Mouse (Mus musculus) testis, adult 2 months (tissue): Measurements from ENCODE around the gene Zg16. TPM values are rescaled to one million over a fixed set of nuclear protein-coding genes. Genes with fewer than 3 reads are reported as not detected.
A peak's percentile ranks its signal among the peaks of the same experiment; 100 is the strongest.

Source experiments
- H3K27ac ChIP-seq: fragments of 200-500 bp; 2 replicates; pipeline ENCODE4 v1.5.1; 2012; ENCODE audit warnings: low read depth, low read length; ENCODE audit not compliant: control insufficient read depth, insufficient read depth
- H3K27me3 ChIP-seq: fragments of 200-500 bp; 2 replicates; pipeline ENCODE4 v1.6.1; 2012; ENCODE audit warnings: mild to moderate bottlenecking, low read length, moderate library complexity; ENCODE audit not compliant: control insufficient read depth, insufficient read depth
- H3K36me3 ChIP-seq: fragments of 200-500 bp; 2 replicates; pipeline ENCODE4 v1.6.1; 2012; ENCODE audit warnings: mild to moderate bottlenecking, low read length; ENCODE audit not compliant: control insufficient read depth, insufficient read depth
- H3K4me1 ChIP-seq: fragments of 200-500 bp; 2 replicates; pipeline ENCODE4 v1.6.1; 2012; ENCODE audit warnings: low read length; ENCODE audit not compliant: control insufficient read depth, insufficient read depth
- H3K4me3 ChIP-seq: fragments of 200-500 bp; 2 replicates; pipeline ENCODE4 v1.5.1; 2012; ENCODE audit warnings: low read depth, mild to moderate bottlenecking, low read length, moderate library complexity, mixed read lengths; ENCODE audit not compliant: control insufficient read depth
- CTCF ChIP-seq: fragments of 200-500 bp; IDR thresholded peaks from 2 replicates; pipeline ENCODE4 v1.5.1; 2012; ENCODE audit warnings: low read depth, mild to moderate bottlenecking, inconsistent platforms, low read length, moderate library complexity; ENCODE audit not compliant: control insufficient read depth, insufficient read depth, insufficient replicate concordance
- POLR2A ChIP-seq: fragments of 200-500 bp; IDR thresholded peaks from 2 replicates; pipeline ENCODE4 v1.6.1; 2012; ENCODE audit warnings: low read depth, mild to moderate bottlenecking, inconsistent platforms, low read length, moderate library complexity; ENCODE audit not compliant: control insufficient read depth
- polyA plus RNA-seq: library from polyadenylated mRNA; depleted of rRNA; stranded (reverse); fragments of >200 nt; gene quantifications from 2 replicates; pipeline ENCODE4 v1.2.3, GENCODE M21; 2012

The Zg16 gene
- polyA plus RNA-seq, 1 experiment: 0.93 TPM

GRCm38 (mm10) chr7:127065538-127065937, 21.6 kb downstream of the Zg16 start:
- no peaks in the 10 kb centered on the region for H3K4me1 ChIP-seq
- no peaks in the 10 kb centered on the region for H3K27me3 ChIP-seq
- no peak overlapping the region for H3K27ac ChIP-seq
- H3K4me3 ChIP-seq: no peak overlapping the region
- TF ChIP-seq CTCF (no peak), POLR2A (no peak)
- no peaks in the 10 kb centered on the region for H3K36me3 ChIP-seq

- H3K36me3 ChIP-seq: no peaks in the 10 kb centered on the region
- H3K27me3 ChIP-seq: no peaks in the 10 kb centered on the region
- no peaks in the 10 kb centered on the region for H3K4me1 ChIP-seq
- H3K4me3 ChIP-seq: no peak overlapping the region
- TF ChIP-seq POLR2A: no peak
- no peak for TF ChIP-seq CTCF
- no peak overlapping the region for H3K27ac ChIP-seq
Measured at GRCm38 (mm10) chr7:127055026-127055585, 32.0 kb downstream of the Zg16 start.

DNA sequence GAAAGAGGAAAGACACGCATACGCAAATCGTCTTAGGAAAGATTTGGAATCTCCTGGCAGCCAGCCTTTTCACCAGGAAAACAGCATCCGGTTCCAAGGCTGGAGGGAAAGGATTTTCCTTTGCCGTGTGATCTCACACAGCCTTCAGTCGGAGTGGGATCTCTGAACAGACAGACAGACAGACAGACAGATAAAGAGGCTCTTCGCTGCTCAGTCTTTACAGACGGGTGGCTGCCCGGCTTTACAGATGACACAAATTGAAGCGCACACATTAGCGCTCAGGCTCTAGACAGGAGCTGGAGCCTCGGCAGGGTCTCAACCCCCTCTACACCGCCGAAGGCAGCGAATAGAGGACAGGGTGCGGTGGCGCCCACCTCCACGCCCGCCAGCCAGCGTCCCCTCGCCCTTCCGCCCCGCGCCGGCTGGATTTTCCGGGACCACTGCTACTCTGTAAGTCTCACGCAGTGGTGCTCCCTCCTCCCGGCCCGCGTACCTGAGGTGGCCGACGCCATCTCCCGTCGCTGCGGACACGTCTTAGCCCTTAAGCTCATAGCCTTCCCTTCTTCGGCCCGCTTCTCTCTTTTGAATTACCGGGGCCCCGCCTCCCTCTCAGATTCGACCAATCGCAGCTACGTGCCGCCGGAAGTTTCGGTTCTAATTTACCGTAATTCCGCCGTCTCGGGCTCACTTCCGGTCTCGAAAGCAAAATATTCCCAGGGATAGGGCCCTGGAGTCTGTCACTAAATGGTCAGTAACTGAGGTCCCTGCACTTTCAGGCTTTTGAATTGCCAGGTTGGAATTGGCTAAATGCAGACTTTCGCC, 45.1 kb downstream of the Zg16 start, which contains the start of gene Kif22:
Gene Kif22 (minus strand): TSS at position 621 of the 822 bp plus-strand sequence.
- Histone ChIP-seq H3K27ac (peak within 1 kb of the TSS; percentile 73), H3K36me3 (no peaks in the 10 kb centered on the region), H3K27me3 (no peaks in the 10 kb centered on the region), H3K4me3 (peak within 1 kb of the TSS; percentile 97), H3K4me1 (peaks cover 7% of the 10 kb centered on the region)
- TF ChIP-seq CTCF: no peak
- peak; percentile 51; the same call in 1 of the 2 replicates for TF ChIP-seq POLR2A

DNA sequence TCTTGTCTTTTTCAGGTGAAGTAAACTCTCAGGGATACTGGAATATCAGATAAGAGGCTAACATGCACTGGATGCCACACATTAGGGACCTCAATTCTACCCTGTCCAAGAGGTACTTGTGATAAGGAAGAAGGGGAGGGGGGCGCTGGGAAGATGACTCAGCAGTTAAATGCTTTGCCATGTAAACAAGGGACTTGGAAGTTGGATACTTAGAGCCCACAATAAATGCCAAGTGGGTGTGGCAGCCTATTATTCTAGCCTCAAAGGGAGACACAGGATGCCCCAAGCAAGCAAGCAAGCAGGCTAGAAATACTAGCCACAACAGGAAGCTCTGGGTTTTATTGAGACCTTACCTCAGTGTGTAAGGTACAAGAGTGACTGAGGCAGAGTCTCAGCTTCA, 55.9 kb downstream of the Zg16 start:
- no peak overlapping the region for H3K4me3 ChIP-seq
- no peaks in the 10 kb centered on the region for H3K27me3 ChIP-seq
- TF ChIP-seq POLR2A (no peak), CTCF (no peak)
- H3K36me3 ChIP-seq: peaks cover 3% of the 10 kb centered on the region
- H3K27ac ChIP-seq: no peak overlapping the region
- H3K4me1 ChIP-seq: peaks cover 8% of the 10 kb centered on the region

DNA sequence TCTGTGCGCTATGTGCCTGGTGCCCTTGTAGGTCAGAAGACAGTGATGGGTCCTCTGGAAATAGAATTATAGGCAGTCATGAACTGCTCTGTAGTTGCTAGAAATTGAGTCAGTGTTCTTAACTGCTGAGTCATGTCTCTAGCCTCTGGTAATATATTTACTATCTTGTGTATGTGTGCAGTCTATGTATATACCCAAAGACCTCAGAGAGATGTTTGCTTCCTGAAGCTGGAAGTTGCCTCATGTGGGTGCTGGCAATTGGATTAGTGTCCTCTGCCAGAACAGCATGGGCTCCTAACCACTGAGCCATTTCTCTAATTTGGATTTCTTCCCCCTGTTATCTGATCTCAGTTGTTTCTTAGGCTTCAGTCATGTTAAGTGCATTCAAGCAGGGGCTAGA, 57.0 kb downstream of the Zg16 start:
- Histone ChIP-seq H3K4me3 (no peak overlapping the region), H3K36me3 (peaks cover 3% of the 10 kb centered on the region), H3K4me1 (peaks cover 12% of the 10 kb centered on the region), H3K27me3 (no peaks in the 10 kb centered on the region), H3K27ac (no peak overlapping the region)
- TF ChIP-seq POLR2A (no peak), CTCF (no peak)

GRCm38 (mm10) chr7:127027885-127028284, 59.2 kb downstream of the Zg16 start:
- Histone ChIP-seq H3K27ac (peak overlapping the region; percentile 98), H3K4me3 (peak overlapping the region; percentile 83), H3K27me3 (no peaks in the 10 kb centered on the region), H3K4me1 (peaks cover 17% of the 10 kb centered on the region), H3K36me3 (no peaks in the 10 kb centered on the region; the same call in 1 of the 2 replicates)
- TF ChIP-seq POLR2A: no peak
- no peak for TF ChIP-seq CTCF

DNA sequence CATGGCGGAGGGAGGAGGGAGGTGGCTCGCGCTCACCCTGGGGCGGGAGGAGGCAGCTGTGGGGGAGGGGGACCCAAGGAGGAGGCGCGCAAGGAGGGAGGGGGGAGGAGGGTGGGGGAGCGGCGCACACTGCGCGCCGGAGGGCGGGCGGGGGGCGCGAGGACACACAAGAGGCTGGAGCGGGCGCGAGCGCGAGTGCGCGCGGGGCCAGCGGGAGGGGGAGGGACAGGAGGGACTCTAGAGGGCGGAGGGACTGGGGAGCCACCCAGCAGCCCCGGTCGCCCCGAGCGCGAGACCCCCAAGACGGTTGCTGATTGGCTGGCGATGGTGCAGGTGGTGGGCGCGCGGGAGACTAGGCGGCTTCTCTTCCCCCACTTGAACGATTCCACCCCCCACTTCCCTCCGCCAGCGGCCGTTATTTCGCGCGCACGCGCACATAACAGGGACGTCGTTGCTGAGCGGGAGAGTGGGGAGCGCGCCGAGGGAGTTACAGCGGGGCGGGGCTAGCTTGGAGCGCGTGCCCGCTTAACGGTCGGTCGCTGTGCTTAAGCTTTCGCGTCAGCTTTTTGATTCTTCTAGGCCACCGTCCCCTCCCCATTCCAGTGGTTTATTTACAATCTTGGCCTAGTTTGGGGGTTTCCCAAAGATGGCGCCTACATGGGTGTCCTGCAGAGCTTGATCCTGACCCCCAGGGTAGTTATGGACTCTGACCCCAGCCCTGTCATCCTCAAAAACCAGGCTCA, 60.0 kb downstream of the Zg16 start, which contains the start of gene Maz:
Gene Maz (minus strand): TSS at position 54 of the 743 bp plus-strand sequence.
- H3K36me3 ChIP-seq: no peaks in the 10 kb centered on the region; the same call in 1 of the 2 replicates

More for the DNA sequence above, 60.0 kb downstream of the Zg16 start, which contains the start of gene Maz:
- Histone ChIP-seq H3K4me1 (peaks cover 20% of the 10 kb centered on the region), H3K27ac (peak within 1 kb of the TSS; percentile 99), H3K4me3 (peak within 1 kb of the TSS; percentile 97), H3K27me3 (no peaks in the 10 kb centered on the region)
- TF ChIP-seq POLR2A (peak; percentile 52), CTCF (no peak)
